Mouse (Mus musculus) cerebellum, postnatal 36 days (tissue): Measurements from ENCODE around the gene Dscam.

Experiments used
- DNase-seq, 2 experiments: peaks; one replicate each; pipeline ENCODE4 v3.0.0; 2021 to 2022; ENCODE audit warnings: mixed read lengths in 2 of 2

The Dscam gene

GRCm38 (mm10) chr16:97016244-97016850 is 154.2 kb downstream of the Dscam start:
- no peak for DNase-seq

GRCm38 (mm10) chr16:97014343-97014742 is 156.2 kb downstream of the Dscam start:
- DNase-seq, result no peak

GRCm38 (mm10) chr16:97009116-97010055 is 161.2 kb downstream of the Dscam start:
- DNase-seq, result no peak

GRCm38 (mm10) chr16:97007892-97008527 is 162.5 kb downstream of the Dscam start:
- no peak for DNase-seq

- no peak for DNase-seq
These were observed 163.7 kb downstream of the Dscam start for GRCm38 (mm10) chr16:97006854-97007182.

GRCm38 (mm10) chr16:97006041-97006853 is 164.3 kb downstream of the Dscam start:
- DNase-seq, result no peak

- no peak for DNase-seq
These were observed 166.6 kb downstream of the Dscam start for GRCm38 (mm10) chr16:97003965-97004364.

GRCm38 (mm10) chr16:97002837-97003236 is 167.7 kb downstream of the Dscam start:
- DNase-seq, result no peak

- no peak for DNase-seq
These were observed 168.4 kb downstream of the Dscam start for GRCm38 (mm10) chr16:97002189-97002588.

GRCm38 (mm10) chr16:96996854-96997253 is 173.7 kb downstream of the Dscam start:
- DNase-seq, result peak; percentile 88 to 95

GRCm38 (mm10) chr16:96995858-96996257 is 174.7 kb downstream of the Dscam start:
- no peak for DNase-seq

- no peak for DNase-seq
These were observed 183.2 kb downstream of the Dscam start for GRCm38 (mm10) chr16:96987396-96987795.

- no peak for DNase-seq
These were observed 197.3 kb downstream of the Dscam start for GRCm38 (mm10) chr16:96973300-96973699.

GRCm38 (mm10) chr16:96971768-96972167 is 198.8 kb downstream of the Dscam start:
- DNase-seq, result no peak

GRCm38 (mm10) chr16:96970412-96970811 is 200.1 kb downstream of the Dscam start:
- no peak for DNase-seq

GRCm38 (mm10) chr16:96969643-96970042 is 200.9 kb downstream of the Dscam start:
- DNase-seq, result no peak

GRCm38 (mm10) chr16:96968885-96969480 is 201.6 kb downstream of the Dscam start:
- DNase-seq, result no peak

- no peak for DNase-seq
These were observed 210.9 kb downstream of the Dscam start for GRCm38 (mm10) chr16:96959695-96960094.

GRCm38 (mm10) chr16:96945468-96946302 is 224.9 kb downstream of the Dscam start:
- peak; percentile 40 to 48 for DNase-seq

- no peak for DNase-seq
These were observed 226.9 kb downstream of the Dscam start for GRCm38 (mm10) chr16:96943648-96944047.

GRCm38 (mm10) chr16:96934795-96935194 is 235.8 kb downstream of the Dscam start:
- no peak for DNase-seq
